Mouse (Mus musculus): ENCODE data around the gene Wdr54. TPM values are rescaled to one million over a fixed set of nuclear protein-coding genes. Genes with fewer than 3 reads are reported as not detected.

Wdr54 gene
- 12.7 and 15.9 TPM in 2 replicates for total RNA-seq (2014; rRNA removed)
- 21.5 and 27.5 TPM in 2 replicates for polyA plus RNA-seq (2015; fragmentation: Nextera tagmentation; extraction: Ambion mirVana)

DNA sequence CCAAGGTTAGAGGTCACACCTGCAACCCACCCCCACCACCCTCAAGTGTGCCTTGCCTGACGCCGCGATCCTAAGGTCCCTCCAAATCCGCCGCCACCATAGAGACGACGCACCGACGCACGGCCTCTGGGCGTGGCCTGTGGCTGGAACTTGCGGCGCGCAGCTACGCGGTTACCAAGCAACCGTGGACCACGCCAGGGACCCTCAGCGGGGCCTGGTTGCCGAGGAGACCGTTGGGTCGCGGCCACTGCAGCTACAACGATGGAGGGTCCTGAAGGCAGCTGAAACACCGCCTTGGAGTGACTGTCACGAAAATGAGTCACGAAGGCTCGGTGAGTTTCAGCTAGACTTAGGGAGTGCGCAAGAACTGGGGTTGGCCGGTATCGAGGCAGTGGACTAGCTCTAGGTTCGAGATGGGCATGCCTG, at the start of gene Wdr54, which contains the start of gene 1700003E16Rik:
Wdr54 (minus strand) TSS at position 139 of the 426 bp plus-strand sequence.
1700003E16Rik (plus strand) TSS at position 146 of the 426 bp plus-strand sequence.
- DNase-seq (ENCODE audit: low spot score) = peak; percentile 92
- peak within 1 kb of the TSS; percentile 63 for H3K9ac ChIP-seq (replicated peaks; ENCODE audit: low read length, poor library complexity, severe bottlenecking)
- H3K4me2 ChIP-seq (ENCODE audit: low read depth, low read length, poor library complexity, severe bottlenecking) = peak within 1 kb of the TSS; percentile 83
- peaks cover 9% of the 10 kb centered on the region; the same call in 1 of the 2 replicates for H3K4me1 ChIP-seq (ENCODE audit: insufficient read depth, low read length)
- no peaks in the 10 kb centered on the region for H3K9me3 ChIP-seq (ENCODE audit: low read length)
- no peak for TF ChIP-seq CTCF (IDR thresholded peaks at IDR 0.05)
- peak; percentile 89 for ATAC-seq (ENCODE audit: low FRiP score)
- H3K27me3 ChIP-seq (ENCODE audit: insufficient read depth, low read length) = peaks cover 11% of the 10 kb centered on the region
- peak within 1 kb of the TSS; percentile 53 for H3K4me3 ChIP-seq (ENCODE audit: low read depth, low read length)
- H3K27ac ChIP-seq (ENCODE audit: low read depth, low read length) = peak within 1 kb of the TSS; percentile 14; the same call in 1 of the 2 replicates
- 0 out of 2 replicates have a peak, but pooled peaks cover 11% of the 10 kb centered on the region for H3K36me3 ChIP-seq (ENCODE audit: insufficient read depth, low read length)
- WGBS = under 1% methylated on average over 32 of the region's 32 CpGs

DNA sequence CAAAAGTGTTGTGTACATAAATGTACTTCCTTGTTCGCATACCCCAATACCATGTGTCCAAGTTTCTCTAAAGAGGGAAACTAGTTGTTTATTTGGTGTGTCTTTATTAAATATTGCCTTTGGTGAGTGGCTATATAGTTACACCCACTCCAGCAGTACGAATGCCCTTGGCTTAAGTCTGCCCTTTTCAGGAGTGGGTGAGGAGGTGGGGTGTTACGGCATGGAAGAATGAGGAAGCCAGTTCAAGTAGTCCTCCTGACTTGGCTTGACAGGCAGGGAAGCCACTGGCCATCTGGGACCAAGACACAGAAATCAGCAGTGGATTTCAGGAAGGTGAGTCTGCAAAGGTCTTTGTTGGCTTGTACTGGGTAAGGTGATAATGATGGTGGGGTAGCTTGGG, 49.7 kb upstream of the Wdr54 start:
- H3K9ac ChIP-seq (replicated peaks; ENCODE audit: low read length, poor library complexity, severe bottlenecking) = no peak overlapping the region
- TF ChIP-seq CTCF (IDR thresholded peaks at IDR 0.05) = no peak
- H3K4me1 ChIP-seq (ENCODE audit: insufficient read depth, low read length) = no peaks in the 10 kb centered on the region
- DNase-seq (ENCODE audit: low spot score) (no peak), ATAC-seq (ENCODE audit: low FRiP score) (no peak)
- no peak overlapping the region for H3K4me2 ChIP-seq (ENCODE audit: low read depth, low read length, poor library complexity, severe bottlenecking)
- WGBS = 93% methylated on average over 3 of the region's 3 CpGs
- no peaks in the 10 kb centered on the region for H3K27me3 ChIP-seq (ENCODE audit: insufficient read depth, low read length)
- peaks cover 2% of the 10 kb centered on the region; the same call in 1 of the 2 replicates for H3K36me3 ChIP-seq (ENCODE audit: insufficient read depth, low read length)
- no peak overlapping the region for H3K27ac ChIP-seq (ENCODE audit: low read depth, low read length)
- H3K4me3 ChIP-seq (ENCODE audit: low read depth, low read length) = no peak overlapping the region
- H3K9me3 ChIP-seq (ENCODE audit: low read length) = no peaks in the 10 kb centered on the region

DNA sequence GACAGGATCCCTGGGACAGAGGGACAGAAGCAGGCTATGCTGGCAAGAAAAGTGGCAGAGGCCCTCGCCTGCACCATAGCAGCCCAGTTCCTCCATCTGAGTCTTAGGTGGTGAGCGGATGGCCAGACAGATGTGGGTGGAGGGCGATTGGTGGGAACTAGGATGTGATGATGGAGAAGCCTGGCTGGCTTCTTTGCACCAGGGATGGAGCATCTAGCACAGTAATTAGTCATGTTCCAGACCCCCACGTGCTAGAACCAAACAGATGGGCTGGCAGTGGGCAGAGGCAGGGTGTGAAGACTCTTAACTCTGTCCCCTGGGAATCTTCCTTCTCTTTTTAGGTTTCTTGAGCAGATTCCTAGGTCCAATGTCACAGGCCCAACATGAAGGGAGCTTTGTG, 47.1 kb upstream of the Wdr54 start:
- no peaks in the 10 kb centered on the region for H3K4me1 ChIP-seq (ENCODE audit: insufficient read depth, low read length)
- H3K4me3 ChIP-seq (ENCODE audit: low read depth, low read length) = no peak overlapping the region
- no peak overlapping the region for H3K4me2 ChIP-seq (ENCODE audit: low read depth, low read length, poor library complexity, severe bottlenecking)
- H3K27ac ChIP-seq (ENCODE audit: low read depth, low read length) = no peak overlapping the region
- TF ChIP-seq CTCF (IDR thresholded peaks at IDR 0.05) = no peak
- DNase-seq (ENCODE audit: low spot score) (no peak), ATAC-seq (ENCODE audit: low FRiP score) (no peak)
- no peaks in the 10 kb centered on the region for H3K27me3 ChIP-seq (ENCODE audit: insufficient read depth, low read length)
- H3K36me3 ChIP-seq (ENCODE audit: insufficient read depth, low read length) = peaks cover 21% of the 10 kb centered on the region
- no peaks in the 10 kb centered on the region for H3K9me3 ChIP-seq (ENCODE audit: low read length)
- 84% methylated on average over 4 of the region's 4 CpGs for WGBS
- H3K9ac ChIP-seq (replicated peaks; ENCODE audit: low read length, poor library complexity, severe bottlenecking) = no peak overlapping the region

DNA sequence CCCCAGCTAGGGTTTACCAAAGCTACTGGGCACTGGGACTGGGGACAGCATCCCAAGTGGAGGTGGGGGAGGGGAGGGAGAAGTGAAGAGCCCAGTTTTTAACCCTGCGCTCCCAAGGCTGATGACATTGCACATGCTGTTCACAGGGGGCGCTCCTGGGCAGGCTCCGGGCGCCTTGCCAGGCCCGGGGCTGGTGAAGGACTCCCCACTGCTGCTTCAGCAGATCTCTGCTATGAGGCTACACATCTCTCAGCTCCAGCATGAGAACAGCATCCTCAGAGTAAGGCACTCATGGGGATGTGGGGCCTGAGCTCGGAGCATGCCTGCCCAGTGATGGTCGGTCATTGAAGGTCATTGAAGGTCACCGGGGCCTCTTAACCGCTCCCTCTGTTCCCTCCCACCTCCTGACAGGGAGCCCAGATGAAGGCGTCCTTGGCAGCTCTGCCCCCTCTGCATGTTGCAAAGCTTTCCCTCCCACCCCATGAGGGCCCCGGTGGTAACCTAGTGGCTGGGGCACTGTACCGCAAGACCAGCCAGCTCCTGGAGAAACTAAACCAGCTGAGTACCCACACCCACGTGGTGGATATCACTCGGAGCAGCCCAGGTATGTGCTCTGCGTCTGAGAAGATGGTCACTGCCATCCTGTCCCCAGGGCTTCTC, 41.3 kb upstream of the Wdr54 start:
- DNase-seq (ENCODE audit: low spot score) = peak; percentile 74
- TF ChIP-seq CTCF (IDR thresholded peaks at IDR 0.05) = peak; percentile 50
- no peaks in the 10 kb centered on the region for H3K27me3 ChIP-seq (ENCODE audit: insufficient read depth, low read length)
- no peak overlapping the region for H3K27ac ChIP-seq (ENCODE audit: low read depth, low read length)
- WGBS = 46% methylated on average over 15 of the region's 15 CpGs
- no peak overlapping the region for H3K9ac ChIP-seq (replicated peaks; ENCODE audit: low read length, poor library complexity, severe bottlenecking)
- 0 out of 2 replicates have a peak, but pooled peaks have one; percentile 39 for ATAC-seq (ENCODE audit: low FRiP score)
- H3K4me1 ChIP-seq (ENCODE audit: insufficient read depth, low read length) = no peaks in the 10 kb centered on the region
- H3K4me2 ChIP-seq (ENCODE audit: low read depth, low read length, poor library complexity, severe bottlenecking) = no peak overlapping the region
- H3K36me3 ChIP-seq (ENCODE audit: insufficient read depth, low read length) = peaks cover 78% of the 10 kb centered on the region
- no peaks in the 10 kb centered on the region for H3K9me3 ChIP-seq (ENCODE audit: low read length)
- H3K4me3 ChIP-seq (ENCODE audit: low read depth, low read length) = no peak overlapping the region

DNA sequence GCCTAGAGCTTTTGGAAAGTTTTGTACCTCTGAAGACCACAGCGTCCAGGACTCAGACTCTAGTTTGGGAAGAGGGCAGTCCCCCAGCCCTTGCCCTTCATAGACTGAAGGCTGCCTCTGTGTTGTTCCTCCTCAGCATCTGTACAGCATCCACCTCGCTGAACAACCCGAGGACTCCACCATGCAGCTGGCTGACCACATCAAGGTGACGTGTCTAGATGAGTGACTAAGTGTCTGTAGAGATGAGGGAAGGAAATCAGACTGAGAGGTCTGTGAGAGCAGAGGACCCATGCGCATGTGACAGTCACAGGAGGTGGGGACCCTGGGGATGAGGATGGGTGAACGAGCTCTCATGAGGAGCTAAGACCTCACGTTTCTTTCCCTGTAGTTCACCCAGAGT, 37.4 kb upstream of the Wdr54 start:
- peaks cover 93% of the 10 kb centered on the region for H3K36me3 ChIP-seq (ENCODE audit: insufficient read depth, low read length)
- H3K9ac ChIP-seq (replicated peaks; ENCODE audit: low read length, poor library complexity, severe bottlenecking) = no peak overlapping the region
- no peaks in the 10 kb centered on the region for H3K9me3 ChIP-seq (ENCODE audit: low read length)
- no peak overlapping the region for H3K4me3 ChIP-seq (ENCODE audit: low read depth, low read length)
- H3K27ac ChIP-seq (ENCODE audit: low read depth, low read length) = no peak overlapping the region
- TF ChIP-seq CTCF (IDR thresholded peaks at IDR 0.05) = no peak
- H3K27me3 ChIP-seq (ENCODE audit: insufficient read depth, low read length) = no peaks in the 10 kb centered on the region
- WGBS = 90% methylated on average over 7 of the region's 7 CpGs
- no peak for DNase-seq (ENCODE audit: low spot score)
- H3K4me1 ChIP-seq (ENCODE audit: insufficient read depth, low read length) = no peaks in the 10 kb centered on the region
- ATAC-seq (ENCODE audit: low FRiP score) = no peak
- H3K4me2 ChIP-seq (ENCODE audit: low read depth, low read length, poor library complexity, severe bottlenecking) = no peak overlapping the region

DNA sequence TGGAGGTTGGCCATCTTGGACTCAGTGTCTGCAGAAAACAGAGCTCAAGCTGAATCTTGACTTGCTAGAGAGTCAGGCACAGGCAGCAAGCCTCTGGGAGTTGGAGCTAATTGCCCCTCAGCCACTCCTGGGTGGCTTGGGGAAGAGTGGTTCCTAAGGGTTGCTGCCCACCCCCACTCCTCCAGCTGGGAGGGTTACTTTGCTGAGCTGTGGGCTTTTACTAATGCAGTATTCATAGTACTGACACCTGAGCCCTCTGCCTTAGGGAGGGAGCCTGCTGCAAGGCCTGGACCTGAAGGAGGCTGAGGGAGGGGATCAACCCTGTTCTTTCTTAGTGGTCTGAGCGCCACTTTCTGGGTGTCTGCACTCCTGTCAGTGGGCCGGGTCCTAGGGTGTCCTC, 30.7 kb upstream of the Wdr54 start:
- no peaks in the 10 kb centered on the region for H3K9me3 ChIP-seq (ENCODE audit: low read length)
- peak overlapping the region; percentile 69 for H3K4me3 ChIP-seq (ENCODE audit: low read depth, low read length)
- no peak for TF ChIP-seq CTCF (IDR thresholded peaks at IDR 0.05)
- peak overlapping the region; percentile 95; the same call in 1 of the 2 replicates for H3K27ac ChIP-seq (ENCODE audit: low read depth, low read length)
- no peak for DNase-seq (ENCODE audit: low spot score)
- H3K36me3 ChIP-seq (ENCODE audit: insufficient read depth, low read length) = peaks cover 50% of the 10 kb centered on the region
- 68% methylated on average over 2 of the region's 2 CpGs for WGBS
- no peaks in the 10 kb centered on the region for H3K27me3 ChIP-seq (ENCODE audit: insufficient read depth, low read length)
- H3K4me2 ChIP-seq (ENCODE audit: low read depth, low read length, poor library complexity, severe bottlenecking) = peak overlapping the region; percentile 77
- ATAC-seq (ENCODE audit: low FRiP score) = no peak
- H3K4me1 ChIP-seq (ENCODE audit: insufficient read depth, low read length) = peaks cover 15% of the 10 kb centered on the region; the same call in 1 of the 2 replicates
- peak overlapping the region; percentile 88 for H3K9ac ChIP-seq (replicated peaks; ENCODE audit: low read length, poor library complexity, severe bottlenecking)

Measured in midbrain, postnatal 0 days (tissue).